Mouse (Mus musculus): ENCODE results near the gene Sdf4. TPM values are rescaled to one million over a fixed set of nuclear protein-coding genes. Genes with fewer than 3 reads are reported as not detected.

Gene Sdf4
- 127 and 136 TPM in 2 replicates for polyA plus RNA-seq (2015; fragmentation: Nextera tagmentation; extraction: Ambion mirVana)

DNA sequence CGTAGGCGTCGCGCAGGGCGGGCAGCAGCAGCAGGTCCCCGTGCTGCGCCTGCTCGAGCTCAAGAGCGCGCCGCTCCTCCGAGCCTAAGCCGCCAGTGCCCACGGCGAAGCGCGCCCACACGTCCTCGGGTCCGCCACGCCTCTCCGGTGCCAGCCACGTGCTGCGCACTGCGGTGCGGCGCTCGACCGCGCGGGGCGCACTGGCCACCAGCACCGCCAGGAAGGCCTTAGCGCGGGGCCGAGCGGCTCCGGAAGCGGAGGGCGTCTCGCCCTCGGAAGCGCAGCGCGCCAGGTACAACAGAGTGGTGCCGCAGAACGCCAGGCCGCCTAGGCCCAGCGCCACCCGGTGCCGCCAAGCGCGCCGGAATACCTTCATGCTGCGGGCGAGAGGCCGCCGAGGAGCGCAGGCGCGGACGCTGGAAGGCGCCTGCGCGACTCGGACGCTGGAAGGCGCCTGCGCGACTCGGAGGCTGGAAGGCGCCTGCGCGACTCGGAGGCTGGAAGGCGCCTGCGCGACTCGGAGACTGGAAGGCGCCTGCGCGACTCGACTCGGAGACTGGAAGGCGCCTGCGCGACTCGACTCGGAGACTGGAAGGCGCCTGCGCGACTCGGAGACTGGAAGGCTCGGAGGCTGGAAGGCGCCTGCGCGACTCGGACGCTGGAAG lies at the start of gene Sdf4, which contains the start of gene B3galt6:
TSS of gene Sdf4 (plus strand) at position 632 of the 665 bp plus-strand sequence.
TSS of gene B3galt6 (minus strand) at position 409 of the 665 bp plus-strand sequence.
- Histone ChIP-seq H3K9me3 (no peaks in the 10 kb centered on the region), H3K4me3 (peak within 1 kb of the TSS; percentile 96), H3K36me3 (peaks cover 31% of the 10 kb centered on the region), H3K4me2 (peak within 1 kb of the TSS; percentile 99), H3K4me1 (peaks cover 31% of the 10 kb centered on the region), H3K27me3 (replicated peaks) (no peaks in the 10 kb centered on the region), H3K27ac (replicated peaks) (peak within 1 kb of the TSS; percentile 97), H3K9ac (peak within 1 kb of the TSS; percentile 88)
- ATAC-seq (ENCODE audit: extremely low read depth, insufficient number of reproducible peaks, low FRiP score, low TSS enrichment): peak; percentile 80
- under 1% methylated on average over 99 of the region's 99 CpGs for WGBS

DNA sequence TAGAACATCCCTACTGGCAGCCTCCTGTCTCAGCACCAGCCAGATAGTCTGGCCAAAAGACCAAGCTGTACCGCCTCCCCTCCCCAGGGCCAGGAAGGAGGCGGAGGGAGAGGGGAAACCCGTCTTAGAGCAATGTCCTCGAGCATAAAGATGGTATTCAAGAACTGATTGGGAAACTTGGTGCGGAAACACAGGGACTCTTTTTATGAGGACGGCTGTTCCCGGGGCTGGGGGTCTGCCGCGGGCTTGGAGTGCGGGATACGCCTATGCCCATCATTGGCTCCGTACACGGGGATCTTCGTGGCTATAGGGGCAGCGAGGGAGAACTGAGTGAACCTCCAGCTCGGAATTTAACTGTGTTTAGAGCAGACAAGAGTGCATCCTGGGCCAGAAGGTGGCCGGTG lies 49.6 kb upstream of the Sdf4 start:
- no peak for ATAC-seq (ENCODE audit: extremely low read depth, insufficient number of reproducible peaks, low FRiP score, low TSS enrichment)
- peaks cover 25% of the 10 kb centered on the region for H3K4me1 ChIP-seq
- WGBS: 1% methylated on average over 17 of the region's 17 CpGs
- H3K9ac ChIP-seq: peak overlapping the region; percentile 83
- H3K36me3 ChIP-seq: peaks cover 17% of the 10 kb centered on the region
- peak overlapping the region; percentile 97 for H3K4me2 ChIP-seq
- H3K27ac ChIP-seq (replicated peaks): peak overlapping the region; percentile 84
- H3K4me3 ChIP-seq: peak overlapping the region; percentile 99
- no peaks in the 10 kb centered on the region for H3K9me3 ChIP-seq
- H3K27me3 ChIP-seq (replicated peaks): no peaks in the 10 kb centered on the region; the same call in 1 of the 2 replicates

DNA sequence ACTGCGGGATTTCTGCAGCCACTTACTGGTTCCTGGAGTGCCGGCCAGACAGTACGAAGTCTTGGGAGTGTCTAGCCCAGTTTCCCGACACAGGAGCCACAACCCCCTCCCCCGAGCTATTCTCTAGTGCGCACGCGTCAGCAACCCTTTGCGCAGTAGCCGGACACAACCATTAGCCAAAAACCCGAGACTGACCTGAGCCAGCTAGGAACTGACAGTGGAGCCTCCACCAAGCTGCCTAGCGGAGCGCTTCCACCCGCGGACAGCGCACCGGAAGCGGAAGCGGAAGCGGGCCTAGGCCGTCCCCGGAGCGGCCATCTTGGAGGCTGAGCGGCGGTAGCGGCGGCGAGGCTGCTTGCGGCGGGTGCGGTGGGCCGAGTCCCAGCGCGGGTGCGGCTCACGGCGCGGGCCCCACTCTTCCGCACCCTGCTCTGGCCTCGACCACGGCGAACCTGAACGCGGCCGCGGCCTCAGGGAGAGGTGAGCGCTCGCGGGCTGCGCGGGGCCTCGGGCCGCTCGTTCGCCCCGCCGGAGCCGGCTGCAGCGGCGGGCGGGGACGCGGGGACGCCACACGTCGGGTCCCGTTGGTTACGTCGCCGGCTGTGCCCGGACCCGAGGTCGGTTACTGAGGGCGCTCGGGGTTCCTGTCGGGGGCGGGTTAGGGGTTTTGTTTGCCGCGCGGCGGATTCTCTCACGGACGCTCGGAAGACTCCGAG lies 49.0 kb upstream of the Sdf4 start, which contains the start of gene Ube2j2:
TSS of gene Ube2j2 (plus strand) at position 298 of the 716 bp plus-strand sequence.
- Histone ChIP-seq H3K4me2 (peak within 1 kb of the TSS; percentile 97), H3K27me3 (replicated peaks) (no peaks in the 10 kb centered on the region; the same call in 1 of the 2 replicates), H3K9ac (peak within 1 kb of the TSS; percentile 97), H3K9me3 (no peaks in the 10 kb centered on the region), H3K36me3 (peaks cover 23% of the 10 kb centered on the region), H3K27ac (replicated peaks) (peak within 1 kb of the TSS; percentile 84), H3K4me3 (peak within 1 kb of the TSS; percentile 99), H3K4me1 (peaks cover 25% of the 10 kb centered on the region)
- peak; percentile 91 for ATAC-seq (ENCODE audit: extremely low read depth, insufficient number of reproducible peaks, low FRiP score, low TSS enrichment)
- under 1% methylated on average over 73 of the region's 85 CpGs for WGBS

DNA sequence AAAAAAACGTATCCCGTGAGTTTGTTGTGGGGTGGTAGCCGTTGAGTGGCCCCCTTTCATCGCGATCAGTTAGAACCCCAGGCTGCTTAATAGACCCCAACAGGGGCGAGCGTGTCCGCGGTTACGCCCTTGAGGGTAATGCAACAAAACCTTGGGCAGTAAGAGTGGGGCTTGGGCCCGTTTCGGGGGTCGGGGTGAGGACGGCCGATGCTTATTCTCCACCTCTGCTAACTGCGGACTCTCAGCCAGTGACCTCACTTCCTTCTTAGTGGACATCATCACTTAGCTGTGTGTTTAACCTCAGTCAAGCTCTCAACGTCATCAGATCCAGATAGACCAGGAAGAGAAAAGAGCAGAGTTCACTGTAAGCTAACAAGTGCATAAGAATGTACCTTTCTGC lies 48.4 kb upstream of the Sdf4 start:
- ATAC-seq (ENCODE audit: extremely low read depth, insufficient number of reproducible peaks, low FRiP score, low TSS enrichment): no peak
- Histone ChIP-seq H3K9ac (peak overlapping the region; percentile 97), H3K4me2 (peak overlapping the region; percentile 97), H3K4me1 (peaks cover 25% of the 10 kb centered on the region), H3K9me3 (no peaks in the 10 kb centered on the region), H3K4me3 (peak overlapping the region; percentile 99), H3K27me3 (replicated peaks) (no peaks in the 10 kb centered on the region; the same call in 1 of the 2 replicates), H3K27ac (replicated peaks) (peak overlapping the region; percentile 77), H3K36me3 (peaks cover 29% of the 10 kb centered on the region)
- under 1% methylated on average over 17 of the region's 17 CpGs for WGBS

DNA sequence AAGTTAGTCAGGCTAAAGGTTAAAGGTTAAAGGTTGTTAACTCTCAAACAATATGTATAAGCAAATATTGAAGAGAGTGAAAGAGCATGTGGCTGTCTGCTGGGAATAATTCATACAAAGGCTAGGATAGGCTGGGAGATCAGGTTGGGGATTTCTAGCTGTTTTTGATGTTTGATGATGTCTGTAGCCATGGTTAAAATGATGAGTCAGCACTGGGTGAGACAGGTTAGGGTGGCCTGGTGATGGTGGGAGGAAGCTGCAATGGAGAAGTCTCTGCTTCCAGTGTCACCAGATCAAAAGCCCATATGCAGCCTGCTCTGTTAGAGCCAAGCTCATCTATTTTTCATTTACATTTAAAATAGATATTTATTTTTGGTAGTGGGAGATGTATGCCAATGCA lies 45.6 kb upstream of the Sdf4 start:
- no peak overlapping the region for H3K4me2 ChIP-seq
- no peak overlapping the region for H3K27ac ChIP-seq (replicated peaks)
- no peaks in the 10 kb centered on the region for H3K9me3 ChIP-seq
- no peak overlapping the region for H3K4me3 ChIP-seq
- no peak for ATAC-seq (ENCODE audit: extremely low read depth, insufficient number of reproducible peaks, low FRiP score, low TSS enrichment)
- H3K36me3 ChIP-seq: peaks cover 57% of the 10 kb centered on the region
- no peaks in the 10 kb centered on the region for H3K27me3 ChIP-seq (replicated peaks)
- peaks cover 25% of the 10 kb centered on the region for H3K4me1 ChIP-seq
- no peak overlapping the region for H3K9ac ChIP-seq

DNA sequence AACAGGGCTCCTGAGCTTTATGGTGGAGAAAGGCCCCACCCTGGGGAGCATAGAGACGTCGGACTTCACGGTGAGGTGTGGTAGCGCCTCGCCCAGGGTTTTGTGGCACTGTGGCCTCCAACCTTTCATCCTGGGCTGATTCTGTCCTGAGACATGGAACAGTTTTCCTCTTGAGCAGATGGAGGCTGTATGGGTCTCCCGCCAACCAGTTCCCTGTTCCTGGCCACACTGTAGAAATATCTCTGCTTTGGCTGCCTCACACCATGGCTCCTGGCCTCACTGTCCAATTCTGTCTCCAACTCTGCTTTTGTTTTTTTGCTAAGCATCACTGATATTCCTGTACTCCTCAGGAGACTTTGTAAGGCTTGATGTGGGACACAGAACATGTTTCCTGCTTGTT lies 37.2 kb upstream of the Sdf4 start:
- no peak overlapping the region for H3K9ac ChIP-seq
- H3K4me1 ChIP-seq: no peaks in the 10 kb centered on the region
- no peak; the same call in 1 of the 2 replicates for ATAC-seq (ENCODE audit: extremely low read depth, insufficient number of reproducible peaks, low FRiP score, low TSS enrichment)
- no peaks in the 10 kb centered on the region for H3K27me3 ChIP-seq (replicated peaks)
- no peak overlapping the region for H3K27ac ChIP-seq (replicated peaks)
- H3K9me3 ChIP-seq: no peaks in the 10 kb centered on the region
- peaks cover 84% of the 10 kb centered on the region for H3K36me3 ChIP-seq
- H3K4me2 ChIP-seq: no peak overlapping the region
- 93% methylated on average over 6 of the region's 6 CpGs for WGBS
- no peak overlapping the region for H3K4me3 ChIP-seq

DNA sequence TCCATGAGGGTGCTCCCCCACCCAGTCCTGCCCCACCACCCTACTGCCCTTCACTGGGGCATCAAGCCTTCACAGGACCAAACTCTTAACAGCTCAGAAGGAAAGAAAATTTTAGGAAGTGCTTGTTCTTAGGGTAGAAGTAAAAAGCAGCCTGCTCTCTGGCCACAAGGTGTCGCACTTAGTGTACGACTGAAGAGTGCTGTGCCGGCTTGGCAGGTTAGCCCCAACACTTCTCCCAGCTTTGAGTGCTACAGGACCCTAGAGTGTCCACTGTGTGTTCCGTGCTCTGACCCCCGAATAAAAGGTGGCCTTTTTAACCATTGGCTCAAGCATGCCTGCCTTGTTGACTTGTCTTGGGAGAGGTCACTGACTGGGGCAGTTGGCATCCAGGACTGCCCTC lies 33.4 kb upstream of the Sdf4 start:
- no peaks in the 10 kb centered on the region for H3K27me3 ChIP-seq (replicated peaks)
- 7% methylated on average over 5 of the region's 5 CpGs for WGBS
- no peaks in the 10 kb centered on the region for H3K9me3 ChIP-seq
- H3K4me2 ChIP-seq: no peak overlapping the region
- H3K27ac ChIP-seq (replicated peaks): no peak overlapping the region
- peaks cover 25% of the 10 kb centered on the region for H3K4me1 ChIP-seq
- H3K4me3 ChIP-seq: no peak overlapping the region
- H3K9ac ChIP-seq: no peak overlapping the region
- ATAC-seq (ENCODE audit: extremely low read depth, insufficient number of reproducible peaks, low FRiP score, low TSS enrichment): no peak
- peaks cover 59% of the 10 kb centered on the region for H3K36me3 ChIP-seq

DNA sequence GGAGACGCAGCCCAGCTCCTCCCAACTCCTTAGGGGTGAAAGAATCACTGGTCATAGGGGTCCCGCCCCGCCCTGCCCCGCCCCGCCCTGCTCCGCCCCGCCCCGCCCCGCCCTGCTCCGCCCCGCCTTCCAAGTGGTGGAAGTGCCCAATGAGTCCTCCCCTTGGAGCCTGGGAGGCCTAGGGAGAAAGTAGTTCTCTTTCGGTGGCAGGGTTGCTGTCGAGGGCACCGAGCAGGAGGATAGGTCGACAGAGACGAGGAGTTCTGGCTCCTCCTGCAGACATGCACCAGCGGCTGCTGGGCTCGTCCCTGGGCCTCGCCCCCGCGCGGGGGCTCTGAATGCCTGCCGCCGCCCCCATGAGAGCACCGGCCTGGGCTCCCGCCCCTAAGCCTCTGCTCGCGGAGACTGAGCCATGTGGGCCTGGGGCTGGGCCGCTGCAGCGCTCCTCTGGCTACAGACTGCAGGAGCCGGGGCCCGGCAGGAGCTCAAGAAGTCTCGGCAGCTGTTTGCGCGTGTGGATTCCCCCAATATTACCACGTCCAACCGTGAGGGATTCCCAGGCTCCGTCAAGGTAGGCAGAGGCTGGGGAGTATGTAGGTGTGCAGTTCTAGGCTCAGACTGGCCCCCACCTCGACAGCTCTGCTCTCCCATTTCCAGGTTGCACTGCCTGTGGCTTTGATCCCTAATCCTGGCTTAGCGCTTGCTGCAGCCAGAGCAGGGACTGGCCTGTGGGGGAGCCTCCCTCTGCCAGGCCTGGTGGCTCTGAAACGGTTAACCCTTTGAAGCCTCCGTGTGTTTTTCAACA lies 30.3 kb upstream of the Sdf4 start, which contains the start of gene C1qtnf12:
TSS of gene C1qtnf12 (plus strand) at position 152 of the 805 bp plus-strand sequence.
- Histone ChIP-seq H3K4me3 (peak within 1 kb of the TSS; percentile 66), H3K27ac (replicated peaks) (peak within 1 kb of the TSS; percentile 59), H3K9me3 (no peaks in the 10 kb centered on the region), H3K36me3 (peaks cover 54% of the 10 kb centered on the region), H3K4me2 (peak within 1 kb of the TSS; percentile 98), H3K27me3 (replicated peaks) (no peaks in the 10 kb centered on the region), H3K4me1 (peaks cover 25% of the 10 kb centered on the region), H3K9ac (peak within 1 kb of the TSS; percentile 88)
- 1% methylated on average over 42 of the region's 42 CpGs for WGBS
- ATAC-seq (ENCODE audit: extremely low read depth, insufficient number of reproducible peaks, low FRiP score, low TSS enrichment): peak; percentile 73

DNA sequence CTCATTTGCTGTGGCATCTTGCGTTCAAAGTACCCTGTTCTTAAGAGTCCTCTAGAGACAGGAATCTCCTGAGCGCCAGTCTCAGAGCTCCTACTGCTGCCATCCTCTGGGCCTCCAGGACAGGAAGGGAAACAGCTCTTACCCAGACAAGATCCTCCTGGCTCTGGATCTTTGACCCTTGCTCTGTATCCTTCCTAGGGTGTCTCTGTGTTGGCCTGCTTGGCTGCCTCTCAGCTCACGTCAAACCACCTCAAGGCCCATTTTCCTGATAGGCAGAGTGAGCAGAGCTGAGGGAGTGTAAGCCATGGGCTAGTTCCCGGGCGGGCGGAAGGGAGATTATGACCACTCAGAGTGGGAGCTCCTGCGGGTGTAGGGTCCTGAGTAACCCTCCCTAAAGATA lies 29.6 kb upstream of the Sdf4 start:
- Histone ChIP-seq H3K4me2 (peak overlapping the region; percentile 98), H3K27ac (replicated peaks) (no peak overlapping the region), H3K4me3 (peak overlapping the region; percentile 66), H3K9me3 (no peaks in the 10 kb centered on the region), H3K9ac (peak overlapping the region; percentile 88), H3K4me1 (peaks cover 25% of the 10 kb centered on the region), H3K27me3 (replicated peaks) (no peaks in the 10 kb centered on the region), H3K36me3 (peaks cover 46% of the 10 kb centered on the region)
- 47% methylated on average over 7 of the region's 7 CpGs for WGBS
- ATAC-seq (ENCODE audit: extremely low read depth, insufficient number of reproducible peaks, low FRiP score, low TSS enrichment): no peak

DNA sequence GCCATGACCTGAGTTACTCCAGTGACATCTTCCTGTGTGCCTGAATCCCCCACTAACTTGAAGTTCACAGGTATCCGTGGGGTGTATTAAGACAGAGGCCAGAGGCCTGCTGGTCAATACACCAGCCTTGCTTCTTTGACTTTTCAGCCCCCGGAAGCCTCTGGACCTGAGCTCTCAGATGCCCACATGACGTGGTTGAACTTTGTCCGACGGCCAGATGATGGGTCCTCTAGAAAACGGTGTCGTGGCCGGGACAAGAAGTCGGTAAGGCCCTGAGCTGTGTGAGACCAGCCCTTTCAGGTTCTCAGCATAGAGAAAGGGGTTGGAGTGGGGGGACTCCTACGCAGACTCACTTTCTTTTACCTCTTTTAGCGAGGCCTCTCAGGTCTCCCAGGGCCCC lies 28.3 kb upstream of the Sdf4 start:
- peaks cover 27% of the 10 kb centered on the region for H3K4me1 ChIP-seq
- no peak for ATAC-seq (ENCODE audit: extremely low read depth, insufficient number of reproducible peaks, low FRiP score, low TSS enrichment)
- H3K27me3 ChIP-seq (replicated peaks): no peaks in the 10 kb centered on the region
- no peak overlapping the region for H3K4me3 ChIP-seq
- no peak overlapping the region for H3K9ac ChIP-seq
- H3K4me2 ChIP-seq: no peak overlapping the region
- peaks cover 38% of the 10 kb centered on the region for H3K36me3 ChIP-seq
- H3K27ac ChIP-seq (replicated peaks): no peak overlapping the region
- 87% methylated on average over 11 of the region's 11 CpGs for WGBS
- no peaks in the 10 kb centered on the region for H3K9me3 ChIP-seq

Data from heart, embryonic 13.5 days (tissue).